Mouse (Mus musculus) stomach, postnatal 0 days (tissue): ENCODE measurements at regions not wholly inside any gene's neighbourhood (a gene's known extent, or its start where the extent isn't known, plus 50 kb on each side); places are given as distances from the start of the nearest gene placed in this dataset.

Experiments
- CTCF ChIP-seq: IDR thresholded peaks from 2 replicates; pipeline ENCODE4 v1.5.1; 2016; ENCODE audit warnings: antibody characterized with exemption, low read depth, mild to moderate bottlenecking, moderate library complexity
- EP300 ChIP-seq: optimal IDR thresholded peaks from 2 replicates; pipeline ENCODE3; 2016; ENCODE audit warnings: antibody characterized with exemption

- TF ChIP-seq EP300 (no peak), CTCF (no peak)
Measured at GRCm38 (mm10) chr16:8232079-8232478, 192.9 kb downstream of the Tmem114 start.
